Mouse (Mus musculus) kidney, adult 11 months (tissue): ENCODE results near the gene Gm21680.
"Not testable (repeated sequence)": the region's sequence is repeated elsewhere in the genome, so short reads cannot be mapped to it uniquely, and the experiment has no call there.

Experiments
- DNase-seq: peaks from one replicate; pipeline ENCODE4 v3.0.0; 2022

Gm21680 gene

DNA sequence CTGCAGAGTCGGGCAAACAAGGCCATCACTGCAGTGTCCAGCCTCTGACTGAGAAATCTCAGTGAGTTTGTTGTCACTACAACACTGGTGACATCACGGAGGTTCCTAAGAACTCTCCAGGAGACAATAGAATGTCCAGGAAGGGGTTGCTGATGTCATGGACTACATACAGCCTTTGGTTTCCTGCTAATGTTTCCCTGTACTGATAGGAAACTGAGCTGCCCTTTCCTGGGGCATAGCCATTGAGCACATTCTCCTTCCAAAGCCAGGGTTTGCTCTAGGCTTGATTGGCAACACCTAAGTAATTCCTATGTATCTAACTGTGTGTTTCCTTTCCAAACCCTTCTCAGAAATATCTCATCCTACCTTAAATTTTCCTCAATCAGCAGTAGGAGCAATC lies at the start of gene Gm21680:
Gene Gm21680, minus strand, starts transcription at position 101 of the 400 bp plus-strand sequence.
- DNase-seq = not testable (repeated sequence)

- not testable (repeated sequence) for DNase-seq
Measured at GRCm38 (mm10) chr5:26007697-26008096, 35.2 kb upstream of the Gm21680 start.

DNA sequence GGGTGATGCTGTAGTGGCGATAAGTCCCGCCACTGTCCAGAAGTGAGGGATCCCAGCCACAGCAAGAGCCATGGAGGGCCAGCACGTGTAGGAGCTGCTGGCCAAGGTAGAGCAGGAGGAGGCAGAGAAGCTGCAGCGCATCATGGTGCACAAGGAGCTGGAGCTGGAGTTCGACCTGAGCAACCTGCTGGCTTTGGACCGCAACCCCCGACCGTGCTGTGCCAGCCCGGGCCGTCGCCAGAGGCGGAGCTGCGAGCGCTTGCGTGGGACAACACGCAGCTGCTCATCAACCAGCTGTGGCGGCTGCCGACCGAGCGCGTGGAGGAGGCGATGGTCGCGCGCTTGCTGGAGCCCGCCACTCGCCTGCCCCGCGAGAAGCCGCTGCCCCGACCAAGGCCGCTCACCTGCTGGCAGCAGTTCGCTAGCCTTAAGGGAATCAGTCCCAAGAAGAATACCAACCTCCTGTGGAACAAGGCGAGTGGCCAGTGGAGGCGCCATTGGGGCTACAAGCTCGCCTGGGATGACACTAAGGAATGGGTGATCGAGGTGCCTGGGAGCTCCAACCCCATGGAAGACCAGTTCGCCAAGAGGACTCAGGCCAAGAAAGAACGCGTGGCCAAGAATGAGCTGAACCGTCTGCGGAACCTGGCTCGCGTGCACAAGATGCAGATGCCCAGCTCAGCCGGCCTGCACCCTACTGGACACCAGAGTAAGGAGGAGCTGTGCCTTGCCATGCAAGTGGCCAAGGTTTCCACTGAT lies 34.7 kb upstream of the Gm21680 start:
- not testable (repeated sequence) for DNase-seq

GRCm38 (mm10) chr5:26004698-26005097 lies 32.2 kb upstream of the Gm21680 start, which contains the start of gene Gm1979:
Gm1979 (minus strand) TSS chr5:26004798.
- not testable (repeated sequence) for DNase-seq

DNA sequence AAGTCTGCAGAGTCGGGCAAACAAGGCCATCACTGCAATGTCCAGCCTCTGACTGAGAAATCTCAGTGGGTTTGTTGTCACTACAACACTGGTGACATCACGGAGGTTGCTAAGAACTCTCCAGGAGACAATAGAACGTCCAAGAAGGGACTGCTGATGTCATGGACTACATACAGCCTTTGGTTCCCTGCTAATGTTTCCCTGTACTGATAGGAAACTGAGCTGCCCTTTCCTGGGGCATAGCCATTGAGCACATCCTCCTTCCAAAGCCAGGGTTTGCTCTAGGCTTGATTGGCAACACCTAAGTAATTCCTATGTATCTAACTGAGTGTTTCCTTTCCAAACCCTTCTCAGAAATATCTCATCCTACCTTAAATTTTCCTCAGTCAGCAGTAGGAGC lies 16.1 kb upstream of the Gm21680 start, which contains the start of gene Gm21698:
Gene Gm21698, minus strand, starts transcription at position 101 of the 400 bp plus-strand sequence.
- DNase-seq = not testable (repeated sequence)

GRCm38 (mm10) chr5:25957050-25957449 lies 15.4 kb downstream of the Gm21680 start:
- not testable (repeated sequence) for DNase-seq

DNA sequence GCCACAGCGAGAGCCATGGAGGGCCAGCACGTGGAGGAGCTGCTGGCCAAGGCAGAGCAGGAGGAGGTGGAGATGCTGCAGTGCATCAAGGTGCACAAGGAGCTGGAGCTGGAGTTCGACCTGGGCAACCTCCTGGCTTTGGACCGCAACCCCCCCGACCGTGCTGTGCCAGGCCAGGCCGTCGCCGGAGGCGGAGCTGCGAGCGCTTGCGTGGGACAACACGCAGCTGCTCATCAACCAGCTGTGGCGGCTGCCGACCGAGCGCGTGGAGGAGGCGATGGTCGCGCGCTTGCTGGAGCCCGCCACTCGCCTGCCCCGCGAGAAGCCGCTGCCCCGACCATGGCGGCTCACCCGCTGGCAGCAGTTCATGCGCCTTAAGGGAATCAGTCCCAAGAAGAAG lies 15.9 kb downstream of the Gm21680 start:
- not testable (repeated sequence) for DNase-seq

- not testable (repeated sequence) for DNase-seq
Measured at GRCm38 (mm10) chr5:25954317-25954716, 18.1 kb downstream of the Gm21680 start, which contains the start of gene Gm21671. Gm21671 (minus strand) TSS chr5:25954417.

DNA sequence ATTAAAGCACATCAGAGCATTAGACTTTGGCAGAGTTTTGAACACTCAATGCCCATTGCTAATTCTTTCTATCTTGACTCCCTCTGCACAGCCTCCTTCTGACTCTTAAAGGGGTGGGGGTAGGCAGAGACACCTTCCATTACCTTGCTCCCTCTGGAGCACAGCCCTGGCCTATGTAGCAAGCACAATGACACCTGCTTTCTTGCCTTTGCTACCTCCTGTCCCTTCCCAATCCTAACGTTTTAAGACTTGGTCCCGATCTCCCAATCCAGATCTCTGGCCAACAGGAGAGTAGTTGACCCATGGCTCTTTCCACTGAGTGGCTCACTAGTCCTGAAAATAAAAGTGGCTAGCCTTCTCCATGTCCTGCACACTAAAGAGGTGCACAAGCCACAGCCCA lies 27.1 kb downstream of the Gm21680 start:
- DNase-seq = not testable (repeated sequence)

- not testable (repeated sequence) for DNase-seq
Measured at GRCm38 (mm10) chr5:25942281-25942680, 30.2 kb downstream of the Gm21680 start, which contains the start of gene Gm21663. Gm21663 (minus strand) TSS chr5:25942381.
